Mouse (Mus musculus) thymus, adult 2 months (tissue): ENCODE measurements around the gene Fam53b. TPM values are rescaled to one million over a fixed set of nuclear protein-coding genes. Genes with fewer than 3 reads are reported as not detected.
"Not testable (repeated sequence)": the region's sequence is repeated elsewhere in the genome, so short reads cannot be mapped to it uniquely, and the experiment has no call there.

Experiments used
- DNase-seq: peaks from one replicate; pipeline ENCODE4 v3.0.0; 2021
- H3K27ac ChIP-seq: fragments of 200-500 bp; 2 replicates; pipeline ENCODE4 v1.5.1; 2012; ENCODE audit warnings: low read length, control low read depth; ENCODE audit not compliant: control insufficient read depth, insufficient read depth
- H3K27me3 ChIP-seq: fragments of 200-500 bp; 2 replicates; pipeline ENCODE4 v1.6.1; 2012; ENCODE audit warnings: mild to moderate bottlenecking, low read length, moderate library complexity, mixed read lengths; ENCODE audit not compliant: control insufficient read depth, insufficient read depth
- H3K36me3 ChIP-seq: fragments of 200-500 bp; 2 replicates; pipeline ENCODE4 v1.6.1; 2012; ENCODE audit warnings: mild to moderate bottlenecking, low read length, moderate library complexity; ENCODE audit not compliant: control insufficient read depth, insufficient read depth
- H3K4me1 ChIP-seq: fragments of 200-500 bp; replicated peaks from 2 replicates; pipeline ENCODE4 v1.6.1; 2012; ENCODE audit warnings: low read length; ENCODE audit not compliant: control insufficient read depth, insufficient read depth
- H3K4me3 ChIP-seq: fragments of 200-500 bp; 2 replicates; pipeline ENCODE4 v1.5.1; 2012; ENCODE audit warnings: mild to moderate bottlenecking, low read length, control low read depth, moderate library complexity; ENCODE audit not compliant: control insufficient read depth, insufficient read depth
- CTCF ChIP-seq: fragments of 200-500 bp; IDR thresholded peaks from 2 replicates; pipeline ENCODE4 v1.5.1; 2012; ENCODE audit warnings: mild to moderate bottlenecking, control low read depth, low read length, moderate library complexity, borderline replicate concordance; ENCODE audit not compliant: control insufficient read depth, poor library complexity, insufficient read depth; ENCODE audit errors: extremely low read depth
- POLR2A ChIP-seq: fragments of 200-500 bp; IDR thresholded peaks from 2 replicates; pipeline ENCODE4 v1.6.1; 2012; ENCODE audit warnings: mild to moderate bottlenecking, low read length, control low read depth, moderate library complexity; ENCODE audit not compliant: control insufficient read depth, poor library complexity, insufficient read depth; ENCODE audit errors: extremely low read depth
- WGBS: fragments of 180-500 bp; shearing (Covaris S2); methylation state at CpG from one replicate; pipeline ENCODE4 v1.1.7; 2018; 5-methylcytosine and 5-hydroxymethylcytosine counted together
- polyA plus RNA-seq: library from polyadenylated mRNA; depleted of rRNA; stranded (reverse); fragments of >200 nt; gene quantifications from 2 replicates; pipeline ENCODE4 v1.2.3, GENCODE M21; 2012; rRNA removed

The Fam53b gene
- polyA plus RNA-seq, 1 experiment: 104 TPM

DNA sequence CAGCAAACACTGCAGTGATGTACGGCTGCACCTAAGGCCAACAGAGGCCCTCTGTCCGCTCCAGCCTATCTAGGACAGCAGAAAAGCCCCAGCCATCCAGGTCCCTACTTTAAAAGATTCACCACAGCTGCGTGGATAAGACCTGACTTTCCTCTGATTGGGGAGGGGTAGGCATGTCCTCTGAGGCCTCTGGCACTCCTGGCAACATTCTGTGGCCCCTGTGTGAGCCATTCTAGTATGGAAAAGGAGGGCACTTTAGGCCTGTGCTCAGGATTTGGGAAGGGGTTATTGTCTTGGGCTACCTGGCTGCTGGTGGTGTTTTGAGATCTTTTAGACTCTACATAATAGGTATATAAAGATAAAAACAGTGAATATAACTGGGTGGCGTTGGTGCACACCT, 147.2 kb downstream of the Fam53b start:
- Histone ChIP-seq H3K27me3 (no peaks in the 10 kb centered on the region), H3K4me1 (no peaks in the 10 kb centered on the region), H3K4me3 (no peak overlapping the region), H3K27ac (no peak overlapping the region), H3K36me3 (no peaks in the 10 kb centered on the region)
- DNase-seq: no peak
- no peak for TF ChIP-seq POLR2A
- no peak for TF ChIP-seq CTCF
- WGBS: 92% methylated on average over 4 of the region's 4 CpGs

DNA sequence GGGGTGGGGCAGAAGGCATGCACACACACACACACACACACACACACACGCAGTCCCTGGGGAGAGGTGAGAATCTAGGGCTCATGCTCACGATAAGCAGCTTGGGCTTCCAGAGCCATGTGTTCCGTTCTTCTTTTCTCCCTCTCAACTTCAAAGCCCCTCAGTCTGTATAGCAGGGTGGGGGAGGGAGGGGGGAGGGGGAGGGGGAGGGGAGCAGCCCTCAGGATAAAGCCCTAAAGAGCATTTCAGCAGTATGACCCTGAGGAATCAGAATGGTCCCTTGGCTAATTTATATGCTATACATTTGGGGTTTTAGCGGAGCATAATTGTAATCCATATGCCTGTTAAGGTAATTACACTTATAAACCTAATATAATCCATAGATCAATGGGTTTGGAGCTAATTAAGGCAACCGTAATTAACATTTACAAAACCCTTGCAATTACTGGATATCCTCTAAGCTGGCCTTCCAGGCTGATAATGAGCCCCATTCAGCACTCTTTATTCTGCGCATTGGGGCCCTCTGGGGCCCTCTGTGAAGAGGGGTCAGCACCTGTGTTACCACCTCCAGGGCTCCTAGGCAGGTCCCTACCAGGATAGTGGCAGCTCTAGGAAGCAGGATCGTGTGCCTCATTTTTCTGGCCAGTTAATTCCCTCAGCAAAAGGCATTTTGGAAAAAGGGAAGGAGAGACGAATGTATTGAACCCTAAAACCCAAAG, 147.9 kb downstream of the Fam53b start:
- 97% methylated on average over 8 of the region's 8 CpGs for WGBS
- no peak overlapping the region for H3K27ac ChIP-seq
- H3K4me3 ChIP-seq: no peak overlapping the region
- TF ChIP-seq CTCF: no peak
- no peak for TF ChIP-seq POLR2A
- DNase-seq: no peak
- no peaks in the 10 kb centered on the region for H3K36me3 ChIP-seq
- no peaks in the 10 kb centered on the region for H3K27me3 ChIP-seq
- no peaks in the 10 kb centered on the region for H3K4me1 ChIP-seq

DNA sequence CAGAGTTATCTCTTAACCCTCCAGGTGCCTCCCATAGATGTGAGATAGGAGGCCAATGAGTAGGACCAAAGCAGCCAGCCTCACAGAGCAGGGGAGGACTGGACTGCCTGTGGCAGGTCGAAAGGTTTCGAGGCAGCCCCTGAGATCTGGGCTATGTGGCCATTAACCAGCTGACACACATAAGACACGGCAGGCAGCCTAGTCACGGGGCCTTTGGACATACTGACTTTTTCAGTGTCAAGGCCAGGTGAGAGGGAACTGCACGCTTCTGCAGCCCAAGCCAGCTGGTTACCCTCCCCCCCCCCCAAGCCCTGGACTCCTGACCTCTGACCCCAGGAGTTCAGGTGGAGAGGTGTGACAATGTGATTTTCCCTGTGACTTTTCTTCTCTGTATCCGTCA, 148.9 kb downstream of the Fam53b start:
- no peak for TF ChIP-seq CTCF
- TF ChIP-seq POLR2A: no peak
- H3K27me3 ChIP-seq: no peaks in the 10 kb centered on the region
- no peaks in the 10 kb centered on the region for H3K36me3 ChIP-seq
- no peak for DNase-seq
- 96% methylated on average over 6 of the region's 6 CpGs for WGBS
- H3K4me3 ChIP-seq: no peak overlapping the region
- H3K27ac ChIP-seq: no peak overlapping the region
- H3K4me1 ChIP-seq: no peaks in the 10 kb centered on the region

DNA sequence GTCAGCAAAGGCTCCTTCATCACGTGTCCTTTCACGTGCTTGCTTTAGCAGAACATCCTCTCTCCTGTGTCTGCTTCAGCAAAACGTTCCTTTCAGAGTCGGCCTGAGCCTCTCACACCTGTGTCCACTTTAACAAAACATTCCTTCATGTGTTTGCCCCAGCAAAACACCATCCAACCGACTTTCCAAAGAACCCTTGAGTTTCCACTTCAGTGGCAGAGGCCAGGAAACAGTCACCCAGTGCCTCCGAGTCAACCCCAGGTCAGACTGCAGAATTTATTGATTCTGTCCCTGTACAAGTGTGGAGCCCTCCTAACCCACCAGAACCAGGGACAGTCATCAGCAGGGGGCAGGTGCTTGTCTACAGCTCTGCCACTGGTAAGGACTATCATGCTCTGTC, 150.9 kb downstream of the Fam53b start:
- 91% methylated on average over 6 of the region's 6 CpGs for WGBS
- not testable (repeated sequence) for DNase-seq, H3K4me3 ChIP-seq, H3K27me3 ChIP-seq, H3K27ac ChIP-seq, H3K36me3 ChIP-seq, H3K4me1 ChIP-seq

Other genes with a start within 250 kb of the Fam53b start
- 48.3 and 51.4 TPM in 2 replicates for gene Oat, start 237.5 kb downstream of the Fam53b start, polyA plus RNA-seq
- gene Nkx1-2, start 214.2 kb downstream of the Fam53b start, polyA plus RNA-seq: 0.24 and 0.27 TPM in 2 replicates
- gene Lhpp, start 203.2 kb downstream of the Fam53b start, polyA plus RNA-seq: 10.0 and 12.0 TPM in 2 replicates
- 7.0 and 8.7 TPM in 2 replicates for gene Eef1akmt2, start 38.8 kb upstream of the Fam53b start, polyA plus RNA-seq
- 12.7 and 12.8 TPM in 2 replicates for gene Abraxas2, start 45.3 kb upstream of the Fam53b start, polyA plus RNA-seq
- gene Zranb1, start 117.3 kb upstream of the Fam53b start, polyA plus RNA-seq: 8.5 TPM in 2 replicates